Mouse (Mus musculus) neural tube, embryonic 11.5 days (tissue): ENCODE measurements around the gene Krt16. TPM values are rescaled to one million over a fixed set of nuclear protein-coding genes. Genes with fewer than 3 reads are reported as not detected.

Source experiments
- ATAC-seq: fragments of 200-750 bp; cut with Nextera tagmentation; 2 replicates; pipeline ENCODE4 v1.8.0; 2017; ENCODE audit warnings: moderate number of reproducible peaks, mild to moderate bottlenecking, moderate TSS enrichment, moderate library complexity; ENCODE audit not compliant: insufficient read depth, low FRiP score, low TSS enrichment
- DNase-seq: peaks from one replicate; pipeline ENCODE4 v3.0.0-alpha.2; 2015; ENCODE audit warnings: low spot score
- H3K27ac ChIP-seq: fragments of 300-500 bp; sonication (generic); 2 replicates; pipeline ENCODE4 v1.5.1; 2014; ENCODE audit warnings: low read depth, mild to moderate bottlenecking, low read length
- H3K27me3 ChIP-seq: fragments of 300-500 bp; sonication (generic); 2 replicates; pipeline ENCODE4 v1.6.1; 2014; ENCODE audit warnings: mild to moderate bottlenecking, low read length, mixed read lengths; ENCODE audit not compliant: control insufficient read depth, insufficient read depth
- H3K36me3 ChIP-seq: fragments of 300-500 bp; sonication (generic); 2 replicates; pipeline ENCODE4 v1.6.1; 2014; ENCODE audit warnings: mild to moderate bottlenecking, low read length, moderate library complexity, mixed read lengths; ENCODE audit not compliant: control insufficient read depth, insufficient read depth
- H3K4me1 ChIP-seq: fragments of 300-500 bp; sonication (generic); 2 replicates; pipeline ENCODE4 v1.6.1; 2014; ENCODE audit warnings: low read length, mixed read lengths; ENCODE audit not compliant: control insufficient read depth, insufficient read depth
- H3K4me2 ChIP-seq: fragments of 300-500 bp; sonication (generic); 2 replicates; pipeline ENCODE4 v1.6.1; 2014; ENCODE audit warnings: low read depth, mild to moderate bottlenecking, moderate library complexity
- H3K4me3 ChIP-seq: fragments of 300-500 bp; sonication (generic); 2 replicates; pipeline ENCODE4 v1.5.1; 2014; ENCODE audit warnings: low read depth, low read length
- H3K9ac ChIP-seq: fragments of 300-500 bp; sonication (generic); 2 replicates; pipeline ENCODE4 v1.6.1; 2014; ENCODE audit warnings: mild to moderate bottlenecking, low read length
- H3K9me3 ChIP-seq: fragments of 300-500 bp; sonication (generic); 2 replicates; pipeline ENCODE4 v1.6.1; 2016; ENCODE audit warnings: low read length; ENCODE audit not compliant: control insufficient read depth
- WGBS: fragments of 180-500 bp; shearing (Covaris S2); extraction: QIAGEN DNeasy Blood & Tissue Kit; methylation state at CpG from one replicate; pipeline ENCODE4 v1.1.7; 2014; 5-methylcytosine and 5-hydroxymethylcytosine counted together
- polyA plus RNA-seq: library from polyadenylated mRNA; unstranded; fragments of >200 nt; fragmentation: Nextera tagmentation; extraction: Ambion mirVana; gene quantifications from 2 replicates; pipeline ENCODE4 v1.2.1, GENCODE M21; 2014

Gene Krt16
- polyA plus RNA-seq, 1 experiment from 2014 or later = not detected

DNA sequence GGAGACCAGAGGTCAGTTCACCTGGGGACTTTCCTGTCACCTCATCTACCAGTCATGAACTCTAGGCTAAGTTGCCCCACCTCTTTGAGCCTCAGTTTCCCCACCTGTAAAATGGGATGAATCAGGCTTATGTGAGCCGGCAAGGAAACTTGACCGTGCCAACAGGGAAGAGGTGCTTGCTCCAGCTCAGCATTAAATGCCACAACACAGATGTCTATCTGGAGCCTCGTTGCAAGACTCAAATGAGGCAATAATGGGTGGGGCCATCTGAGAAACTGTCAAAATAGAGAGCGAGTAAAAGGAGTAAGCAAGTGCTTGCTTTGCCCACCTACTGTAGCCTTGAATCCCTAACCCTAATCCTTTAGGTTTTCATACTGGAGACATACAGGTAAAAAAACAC is 29.4 kb downstream of the Krt16 start:
- DNase-seq (no peak), ATAC-seq (no peak)
- Histone ChIP-seq H3K4me2 (no peak overlapping the region), H3K9ac (no peak overlapping the region), H3K27ac (no peak overlapping the region), H3K4me1 (no peaks in the 10 kb centered on the region), H3K9me3 (no peaks in the 10 kb centered on the region), H3K27me3 (no peaks in the 10 kb centered on the region), H3K4me3 (no peak overlapping the region), H3K36me3 (no peaks in the 10 kb centered on the region)
- WGBS = 92% methylated on average over 4 of the region's 4 CpGs

DNA sequence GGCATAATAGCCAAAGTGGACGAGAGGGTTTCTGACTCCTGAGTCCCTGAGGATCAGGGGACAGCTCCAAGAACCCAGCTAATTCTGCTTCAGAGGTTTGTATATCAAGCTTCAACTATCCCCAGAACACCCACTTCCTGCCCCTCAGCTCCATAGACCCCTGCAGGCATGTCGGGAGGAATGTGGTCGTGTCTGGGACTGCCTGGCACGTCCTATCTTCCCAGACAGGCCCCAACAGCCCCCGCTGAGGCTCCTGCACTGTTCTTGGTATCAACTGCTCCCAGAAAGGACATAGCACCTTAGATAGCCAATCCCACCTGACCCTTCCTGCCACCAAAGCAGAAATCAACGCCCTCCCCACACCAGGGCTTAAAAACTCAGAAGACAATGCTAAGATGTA is 40.2 kb downstream of the Krt16 start:
- WGBS = 53% methylated on average over 6 of the region's 6 CpGs
- H3K27me3 ChIP-seq = no peaks in the 10 kb centered on the region
- no peak overlapping the region for H3K4me2 ChIP-seq
- H3K4me1 ChIP-seq = no peaks in the 10 kb centered on the region
- H3K9me3 ChIP-seq = no peaks in the 10 kb centered on the region
- no peak overlapping the region for H3K9ac ChIP-seq
- no peak overlapping the region for H3K27ac ChIP-seq
- ATAC-seq = no peak
- no peaks in the 10 kb centered on the region for H3K36me3 ChIP-seq
- no peak overlapping the region for H3K4me3 ChIP-seq
- no peak for DNase-seq

DNA sequence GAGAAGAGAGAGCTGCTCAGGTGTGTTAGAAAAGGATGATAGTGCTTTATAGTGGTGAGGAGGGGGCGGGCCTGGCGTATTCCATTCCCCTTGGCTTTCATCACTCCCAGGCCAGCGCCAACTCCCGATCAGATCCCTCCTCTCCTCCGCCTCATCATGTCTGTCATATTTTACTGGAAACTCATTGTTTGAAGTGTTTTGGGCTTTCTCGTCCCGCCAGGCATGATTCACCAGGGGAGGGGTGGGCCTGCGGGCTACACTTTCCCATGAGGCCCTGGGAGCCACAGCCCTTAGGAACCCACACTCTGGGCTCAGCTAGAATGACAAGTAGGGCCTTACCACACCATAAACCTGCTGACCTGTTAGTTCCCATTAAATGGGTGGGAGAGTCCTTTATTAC is 41.2 kb downstream of the Krt16 start, which contains the start of gene Krt14:
Gene Krt14, minus strand, starts transcription at position 51 of the 400 bp plus-strand sequence.
- DNase-seq (no peak), ATAC-seq (no peak)
- Histone ChIP-seq H3K9ac (no peak within 1 kb of the TSS), H3K4me3 (no peak within 1 kb of the TSS), H3K4me1 (no peaks in the 10 kb centered on the region), H3K9me3 (no peaks in the 10 kb centered on the region), H3K36me3 (no peaks in the 10 kb centered on the region), H3K27ac (no peak within 1 kb of the TSS), H3K4me2 (no peak within 1 kb of the TSS), H3K27me3 (no peaks in the 10 kb centered on the region)
- 95% methylated on average over 8 of the region's 8 CpGs for WGBS

GRCm38 (mm10) chr11:100203448-100203847 is 45.3 kb downstream of the Krt16 start:
- Histone ChIP-seq H3K9me3 (no peaks in the 10 kb centered on the region), H3K36me3 (no peaks in the 10 kb centered on the region), H3K27me3 (no peaks in the 10 kb centered on the region), H3K4me2 (no peak overlapping the region), H3K4me3 (no peak overlapping the region), H3K4me1 (no peaks in the 10 kb centered on the region), H3K27ac (no peak overlapping the region), H3K9ac (no peak overlapping the region)
- 16% methylated on average over 6 of the region's 6 CpGs for WGBS
- DNase-seq (peak; percentile 42), ATAC-seq (no peak)

- ATAC-seq = no peak
- Histone ChIP-seq H3K4me3 (no peak overlapping the region), H3K27me3 (no peaks in the 10 kb centered on the region), H3K27ac (no peak overlapping the region), H3K4me1 (no peaks in the 10 kb centered on the region), H3K36me3 (no peaks in the 10 kb centered on the region), H3K4me2 (no peak overlapping the region), H3K9ac (no peak overlapping the region), H3K9me3 (no peaks in the 10 kb centered on the region)
- DNase-seq = no peak
- WGBS = 79% methylated on average over 4 of the region's 4 CpGs
These were observed 45.8 kb downstream of the Krt16 start for GRCm38 (mm10) chr11:100202906-100203305.

GRCm38 (mm10) chr11:100200104-100200820 is 48.4 kb downstream of the Krt16 start:
- Histone ChIP-seq H3K27ac (no peak overlapping the region), H3K27me3 (no peaks in the 10 kb centered on the region), H3K9me3 (no peaks in the 10 kb centered on the region), H3K4me2 (no peak overlapping the region), H3K4me3 (no peak overlapping the region), H3K9ac (no peak overlapping the region), H3K4me1 (no peaks in the 10 kb centered on the region), H3K36me3 (no peaks in the 10 kb centered on the region)
- 48% methylated on average over 8 of the region's 8 CpGs for WGBS
- DNase-seq = peak; percentile 24
- no peak for ATAC-seq

DNA sequence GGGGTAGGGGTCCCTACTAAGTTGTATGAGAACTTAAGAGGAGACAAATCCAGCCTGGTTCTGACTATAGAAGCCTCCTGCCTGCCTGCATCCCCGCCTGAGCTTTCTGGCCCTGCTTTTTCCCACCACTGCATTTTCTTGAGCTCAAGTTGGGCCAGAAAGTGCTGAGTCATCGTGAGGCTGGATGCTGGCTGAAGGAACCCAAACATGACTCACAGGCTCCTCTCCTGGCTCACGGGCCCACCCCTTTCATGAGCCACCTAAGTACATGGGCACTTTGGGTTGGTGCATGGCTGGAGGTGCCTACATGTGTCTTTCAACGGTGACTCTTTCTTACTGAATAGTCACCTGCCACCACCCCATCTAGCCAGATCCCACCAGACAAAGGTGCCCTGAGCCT is 50.0 kb downstream of the Krt16 start:
- Histone ChIP-seq H3K9me3 (no peaks in the 10 kb centered on the region), H3K4me3 (no peak overlapping the region), H3K4me1 (no peaks in the 10 kb centered on the region), H3K36me3 (no peaks in the 10 kb centered on the region), H3K9ac (no peak overlapping the region), H3K4me2 (no peak overlapping the region), H3K27me3 (no peaks in the 10 kb centered on the region), H3K27ac (no peak overlapping the region)
- WGBS = 78% methylated on average over 4 of the region's 4 CpGs
- no peak for ATAC-seq
- DNase-seq = no peak

Other genes starting within 250 kb of the Krt16 start
- not detected in 2 replicates for gene Krt33a, start 232.7 kb downstream of the Krt16 start, polyA plus RNA-seq
- gene Krt33b, start 219.0 kb downstream of the Krt16 start, polyA plus RNA-seq = not detected in 2 replicates
- not detected in 2 replicates for gene Krt34, start 207.3 kb downstream of the Krt16 start, polyA plus RNA-seq
- gene Krt31, start 198.4 kb downstream of the Krt16 start, polyA plus RNA-seq = not detected in 2 replicates
- gene Krt32, start 160.7 kb downstream of the Krt16 start, polyA plus RNA-seq = not detected in 2 replicates
- gene Krt35, start 152.7 kb downstream of the Krt16 start, polyA plus RNA-seq = not detected in 2 replicates
- gene Krt36, start 143.3 kb downstream of the Krt16 start, polyA plus RNA-seq = not detected in 2 replicates
- 0.19 TPM in 1 of 2 replicates, not detected in the other for gene Krt13, start 127.3 kb downstream of the Krt16 start, polyA plus RNA-seq
- 2.7 and 3.3 TPM in 2 replicates for gene Krt15, start 113.0 kb downstream of the Krt16 start, polyA plus RNA-seq
- 6.4 and 6.6 TPM in 2 replicates for gene Krt19, start 100.2 kb downstream of the Krt16 start, polyA plus RNA-seq
- not detected in 2 replicates for gene Krt9, start 55.7 kb downstream of the Krt16 start, polyA plus RNA-seq
- gene Krt14, start 41.4 kb downstream of the Krt16 start, polyA plus RNA-seq = 7.7 and 7.9 TPM in 2 replicates
- 0.88 and 1.1 TPM in 2 replicates for gene Krt17, start 12.1 kb upstream of the Krt16 start, polyA plus RNA-seq
- gene Krt42, start 21.0 kb upstream of the Krt16 start, polyA plus RNA-seq = not detected in 2 replicates
- gene Eif1, start 71.0 kb upstream of the Krt16 start, polyA plus RNA-seq = 1,679 and 1,757 TPM in 2 replicates
- not detected in 2 replicates for gene Gast, start 85.5 kb upstream of the Krt16 start, polyA plus RNA-seq
- 10.4 and 10.6 TPM in 2 replicates for gene Hap1, start 107.2 kb upstream of the Krt16 start, polyA plus RNA-seq
- gene Jup, start 148.9 kb upstream of the Krt16 start, polyA plus RNA-seq = 43.8 and 48.8 TPM in 2 replicates
- gene P3h4, start 165.9 kb upstream of the Krt16 start, polyA plus RNA-seq = 23.7 and 26.0 TPM in 2 replicates
- 47.7 and 49.4 TPM in 2 replicates for gene Fkbp10, start 166.8 kb upstream of the Krt16 start, polyA plus RNA-seq
- 110 TPM in 2 replicates for gene Nt5c3b, start 192.9 kb upstream of the Krt16 start, polyA plus RNA-seq
- gene Klhl10, start 193.0 kb upstream of the Krt16 start, polyA plus RNA-seq = 0.40 and 0.62 TPM in 2 replicates
- 13.9 and 14.8 TPM in 2 replicates for gene Klhl11, start 223.8 kb upstream of the Krt16 start, polyA plus RNA-seq